Mouse (Mus musculus): ENCODE measurements around the gene Kif13a. TPM values are rescaled to one million over a fixed set of nuclear protein-coding genes. Genes with fewer than 3 reads are reported as not detected.

Kif13a gene
- 13.3 and 15.7 TPM in 2 replicates for polyA plus RNA-seq (2015; fragmentation: Nextera tagmentation; extraction: Ambion mirVana)

DNA sequence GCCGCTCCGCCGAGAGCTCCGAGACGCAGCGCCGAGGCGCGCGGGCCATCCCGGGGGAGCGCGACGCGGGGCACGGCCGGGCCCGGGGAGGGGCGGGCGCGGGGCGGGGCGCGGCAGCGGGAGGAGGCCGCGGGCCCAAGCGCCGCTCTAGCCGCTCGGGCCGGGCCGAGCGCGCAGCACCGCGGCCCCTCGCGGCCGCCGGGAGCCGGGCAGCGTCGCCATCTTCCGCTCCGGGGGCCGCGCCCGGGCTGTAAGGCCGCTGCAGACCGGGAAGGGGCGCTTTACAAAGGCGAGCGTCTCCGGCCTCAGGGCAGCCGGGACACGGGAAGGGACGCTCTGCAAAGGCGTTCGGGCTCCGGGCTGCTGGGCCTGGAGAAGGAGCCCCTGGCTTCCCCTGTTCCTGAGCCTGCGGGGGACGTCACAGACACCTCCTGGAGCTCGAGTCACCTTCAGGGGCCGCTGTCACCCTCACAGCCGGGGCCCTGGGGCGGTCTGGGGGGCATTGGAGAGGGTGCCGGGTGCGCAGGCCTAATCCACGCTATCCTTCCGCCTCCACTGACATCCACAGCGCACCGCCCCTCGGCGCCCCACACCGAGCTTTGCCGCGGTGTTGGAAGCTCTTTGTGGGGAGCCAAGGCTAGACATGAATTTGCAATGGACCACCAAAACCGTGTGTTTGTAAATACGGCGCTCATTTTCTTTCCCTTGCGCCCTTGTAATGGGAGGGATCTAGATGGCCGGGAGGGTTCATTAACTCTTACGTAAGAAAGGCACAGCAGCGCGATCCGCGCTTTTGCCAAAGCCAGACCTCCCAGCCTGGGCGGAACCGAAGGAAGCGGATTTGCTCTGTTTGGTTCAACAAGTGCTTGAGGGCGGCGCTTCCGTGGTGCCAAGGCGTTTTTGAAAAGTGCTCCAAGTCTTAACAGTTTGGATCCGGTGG lies at the start of gene Kif13a:
Gene Kif13a, minus strand, starts transcription at position 149 of the 940 bp plus-strand sequence.

DNA sequence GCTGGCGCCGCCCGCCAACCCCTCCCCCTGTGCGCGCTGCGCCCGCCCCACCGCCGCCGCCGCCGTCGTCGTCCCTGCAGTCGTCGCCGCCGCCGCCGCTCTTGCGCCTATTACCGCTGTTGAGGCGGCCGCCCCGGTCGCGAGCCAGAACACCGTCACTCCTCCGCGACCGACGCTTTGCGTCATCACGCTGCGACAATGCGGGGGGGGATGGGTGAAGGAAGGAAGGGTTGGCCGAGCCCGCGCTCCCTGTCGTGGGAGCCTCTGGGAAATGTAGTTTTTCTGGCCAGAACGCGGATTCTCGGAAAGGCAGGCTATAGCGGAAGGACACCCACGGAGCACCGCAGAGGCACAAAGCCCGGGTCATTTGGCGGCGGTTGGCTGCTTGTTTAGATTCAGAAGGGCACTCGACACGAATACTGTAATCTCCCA lies 201.8 kb downstream of the Kif13a start, which contains the start of gene Nup153:
Gene Nup153, minus strand, starts transcription at position 104 of the 432 bp plus-strand sequence.

Other genes starting within 250 kb of the Kif13a start
- 12.3 and 13.6 TPM in 2 replicates for gene Nup153, start 201.9 kb downstream of the Kif13a start, polyA plus RNA-seq (2015; fragmentation: Nextera tagmentation; extraction: Ambion mirVana)
- gene Nhlrc1, start 85.0 kb upstream of the Kif13a start, polyA plus RNA-seq (2015; fragmentation: Nextera tagmentation; extraction: Ambion mirVana) = 15.5 and 16.4 TPM in 2 replicates
- gene Kdm1b, start 113.6 kb upstream of the Kif13a start, polyA plus RNA-seq (2015; fragmentation: Nextera tagmentation; extraction: Ambion mirVana) = 8.6 and 9.7 TPM in 2 replicates
- 18.2 and 19.0 TPM in 2 replicates for gene Tpmt, start 114.9 kb upstream of the Kif13a start, polyA plus RNA-seq (2015; fragmentation: Nextera tagmentation; extraction: Ambion mirVana)
- gene Dek, start 176.3 kb upstream of the Kif13a start, polyA plus RNA-seq (2015; fragmentation: Nextera tagmentation; extraction: Ambion mirVana) = 114 and 125 TPM in 2 replicates
- gene Rnf144b, start 192.8 kb upstream of the Kif13a start, polyA plus RNA-seq (2015; fragmentation: Nextera tagmentation; extraction: Ambion mirVana) = 1.9 and 2.1 TPM in 2 replicates

Measured in neural tube, postnatal 0 days (tissue).